Mouse (Mus musculus) neural tube, embryonic 13.5 days (tissue): ENCODE measurements around the gene Rab3gap2. TPM values are rescaled to one million over a fixed set of nuclear protein-coding genes. Genes with fewer than 3 reads are reported as not detected.
"Not testable (repeated sequence)": the region's sequence is repeated elsewhere in the genome, so short reads cannot be mapped to it uniquely, and the experiment has no call there.

Source experiments
- ATAC-seq: fragments of 200-750 bp; cut with Nextera tagmentation; 2 replicates; pipeline ENCODE4 v1.8.0; 2017; ENCODE audit warnings: low read depth, mild to moderate bottlenecking, moderate TSS enrichment, moderate library complexity
- H3K27ac ChIP-seq: fragments of 300-500 bp; sonication (generic); replicated peaks from 2 replicates; pipeline ENCODE4 v1.5.1; 2015; ENCODE audit warnings: moderate library complexity, mild to moderate bottlenecking, inconsistent platforms
- H3K27me3 ChIP-seq: fragments of 300-500 bp; sonication (generic); 2 replicates; pipeline ENCODE4 v1.6.1; 2015; ENCODE audit warnings: mild to moderate bottlenecking, inconsistent platforms
- H3K36me3 ChIP-seq: fragments of 300-500 bp; sonication (generic); 2 replicates; pipeline ENCODE4 v1.6.1; 2015; ENCODE audit warnings: mild to moderate bottlenecking, inconsistent platforms
- H3K4me1 ChIP-seq: fragments of 300-500 bp; sonication (generic); replicated peaks from 2 replicates; pipeline ENCODE4 v1.6.1; 2015; ENCODE audit warnings: inconsistent platforms
- H3K4me2 ChIP-seq: fragments of 300-500 bp; sonication (generic); 2 replicates; pipeline ENCODE4 v1.6.1; 2015; ENCODE audit warnings: inconsistent platforms, mild to moderate bottlenecking, moderate library complexity
- H3K4me3 ChIP-seq: fragments of 300-500 bp; sonication (generic); 2 replicates; pipeline ENCODE4 v1.5.1; 2015; ENCODE audit warnings: mild to moderate bottlenecking, inconsistent platforms
- H3K9ac ChIP-seq: fragments of 300-500 bp; sonication (generic); 2 replicates; pipeline ENCODE4 v1.6.1; 2015; ENCODE audit warnings: moderate library complexity, mild to moderate bottlenecking, inconsistent platforms
- H3K9me3 ChIP-seq: fragments of 300-500 bp; sonication (generic); 2 replicates; pipeline ENCODE4 v1.6.1; 2016; ENCODE audit warnings: inconsistent platforms
- WGBS: fragments of 180-500 bp; shearing (Covaris S2); methylation state at CpG from one replicate; pipeline ENCODE4 v1.1.7; 2015; 5-methylcytosine and 5-hydroxymethylcytosine counted together
- polyA plus RNA-seq: library from polyadenylated mRNA; unstranded; fragments of >200 nt; fragmentation: Nextera tagmentation; extraction: Ambion mirVana; gene quantifications from 2 replicates; pipeline ENCODE4 v1.2.1, GENCODE M21; 2015

Rab3gap2 gene
- polyA plus RNA-seq, 1 experiment from 2014 or later = 24.4 TPM

GRCm38 (mm10) chr1:185315846-185316568 is 112.1 kb downstream of the Rab3gap2 start:
- ATAC-seq = no peak
- Histone ChIP-seq H3K27ac (no peak overlapping the region), H3K4me2 (no peak overlapping the region), H3K36me3 (peaks cover 78% of the 10 kb centered on the region), H3K27me3 (no peaks in the 10 kb centered on the region), H3K4me1 (no peaks in the 10 kb centered on the region), H3K4me3 (no peak overlapping the region), H3K9me3 (no peaks in the 10 kb centered on the region), H3K9ac (no peak overlapping the region)
- WGBS = 85% methylated on average over 16 of the region's 16 CpGs

- not testable (repeated sequence) for H3K27ac ChIP-seq, H3K27me3 ChIP-seq, ATAC-seq, H3K9me3 ChIP-seq
- WGBS = 63% methylated on average over 3 of the region's 3 CpGs
- Histone ChIP-seq H3K4me2 (peak overlapping the region; percentile 82), H3K36me3 (peaks cover 42% of the 10 kb centered on the region), H3K4me1 (peaks cover 20% of the 10 kb centered on the region), H3K9ac (peak overlapping the region; percentile 88; the same call in 1 of the 2 replicates), H3K4me3 (peak overlapping the region; percentile 79)
Observed at GRCm38 (mm10) chr1:185327754-185328345, 123.9 kb downstream of the Rab3gap2 start.

- peak within 1 kb of the TSS; percentile 93 for H3K27ac ChIP-seq
- peaks cover 31% of the 10 kb centered on the region for H3K36me3 ChIP-seq
- H3K4me3 ChIP-seq = peak within 1 kb of the TSS; percentile 79
- H3K9me3 ChIP-seq = no peaks in the 10 kb centered on the region
- H3K4me1 ChIP-seq = peaks cover 31% of the 10 kb centered on the region
- peak within 1 kb of the TSS; percentile 88 for H3K9ac ChIP-seq
- ATAC-seq = peak; percentile 88
- H3K27me3 ChIP-seq = no peaks in the 10 kb centered on the region
- WGBS = under 1% methylated on average over 74 of the region's 76 CpGs
- peak within 1 kb of the TSS; percentile 82 for H3K4me2 ChIP-seq
Observed at GRCm38 (mm10) chr1:185328721-185329610, 125.0 kb downstream of the Rab3gap2 start, which contains the start of gene Iars2. Iars2 (minus strand) TSS chr1:185329396.

GRCm38 (mm10) chr1:185329851-185330250 is 125.9 kb downstream of the Rab3gap2 start:
- Histone ChIP-seq H3K27ac (no peak overlapping the region), H3K4me3 (peak overlapping the region; percentile 79; the same call in 1 of the 2 replicates), H3K4me1 (peaks cover 40% of the 10 kb centered on the region), H3K9me3 (no peaks in the 10 kb centered on the region), H3K36me3 (peaks cover 23% of the 10 kb centered on the region), H3K4me2 (peak overlapping the region; percentile 82), H3K27me3 (no peaks in the 10 kb centered on the region), H3K9ac (no peak overlapping the region)
- WGBS = 95% methylated on average over 8 of the region's 8 CpGs
- ATAC-seq = no peak

GRCm38 (mm10) chr1:185331364-185331763 is 127.4 kb downstream of the Rab3gap2 start:
- Histone ChIP-seq H3K4me1 (peaks cover 48% of the 10 kb centered on the region), H3K36me3 (peaks cover 10% of the 10 kb centered on the region; the same call in 1 of the 2 replicates), H3K9ac (peak overlapping the region; percentile 80; the same call in 1 of the 2 replicates), H3K27ac (no peak overlapping the region), H3K4me2 (peak overlapping the region; percentile 73), H3K9me3 (no peaks in the 10 kb centered on the region), H3K4me3 (peak overlapping the region; percentile 60), H3K27me3 (no peaks in the 10 kb centered on the region)
- no peak for ATAC-seq
- WGBS = 59% methylated on average over 5 of the region's 5 CpGs

- H3K9ac ChIP-seq = peak within 1 kb of the TSS; percentile 80
- WGBS = under 1% methylated on average over 32 of the region's 32 CpGs
- peaks cover 51% of the 10 kb centered on the region for H3K4me1 ChIP-seq
- H3K36me3 ChIP-seq = peaks cover 3% of the 10 kb centered on the region; the same call in 1 of the 2 replicates
- ATAC-seq = peak; percentile 73
- H3K27ac ChIP-seq = peak within 1 kb of the TSS; percentile 87
- H3K27me3 ChIP-seq = no peaks in the 10 kb centered on the region
- H3K4me2 ChIP-seq = peak within 1 kb of the TSS; percentile 73
- peak within 1 kb of the TSS; percentile 60 for H3K4me3 ChIP-seq
- no peaks in the 10 kb centered on the region for H3K9me3 ChIP-seq
Observed at GRCm38 (mm10) chr1:185331983-185332430, 128.1 kb downstream of the Rab3gap2 start, which contains the start of gene Bpnt1. Bpnt1 (plus strand) TSS chr1:185332149.

- H3K9ac ChIP-seq = 0 out of 2 replicates have a peak overlapping the region, but pooled peaks have one; percentile 26
- no peak overlapping the region for H3K4me3 ChIP-seq
- no peaks in the 10 kb centered on the region for H3K9me3 ChIP-seq
- ATAC-seq = no peak
- peaks cover 4% of the 10 kb centered on the region; the same call in 1 of the 2 replicates for H3K36me3 ChIP-seq
- H3K4me2 ChIP-seq = peak overlapping the region; percentile 73; the same call in 1 of the 2 replicates
- H3K27me3 ChIP-seq = no peaks in the 10 kb centered on the region
- peaks cover 43% of the 10 kb centered on the region for H3K4me1 ChIP-seq
- no peak overlapping the region for H3K27ac ChIP-seq
- WGBS = 89% methylated on average over 5 of the region's 5 CpGs
Observed at GRCm38 (mm10) chr1:185333651-185334050, 129.7 kb downstream of the Rab3gap2 start.

- peaks cover 43% of the 10 kb centered on the region for H3K4me1 ChIP-seq
- no peak for ATAC-seq
- H3K9me3 ChIP-seq = no peaks in the 10 kb centered on the region
- 0 out of 2 replicates have a peak overlapping the region, but pooled peaks have one; percentile 73 for H3K4me2 ChIP-seq
- peaks cover 8% of the 10 kb centered on the region; the same call in 1 of the 2 replicates for H3K36me3 ChIP-seq
- H3K27me3 ChIP-seq = no peaks in the 10 kb centered on the region
- H3K27ac ChIP-seq = no peak overlapping the region
- 0 out of 2 replicates have a peak overlapping the region, but pooled peaks have one; percentile 26 for H3K9ac ChIP-seq
- WGBS = 91% methylated on average over 4 of the region's 4 CpGs
- H3K4me3 ChIP-seq = no peak overlapping the region
Observed at GRCm38 (mm10) chr1:185334136-185334535, 130.2 kb downstream of the Rab3gap2 start.

GRCm38 (mm10) chr1:185335231-185335765 is 131.4 kb downstream of the Rab3gap2 start:
- Histone ChIP-seq H3K4me2 (no peak overlapping the region), H3K9ac (no peak overlapping the region)
- WGBS = 76% methylated on average over 6 of the region's 6 CpGs

More at GRCm38 (mm10) chr1:185335231-185335765, 131.4 kb downstream of the Rab3gap2 start:
- Histone ChIP-seq H3K4me3 (no peak overlapping the region), H3K4me1 (peaks cover 37% of the 10 kb centered on the region), H3K36me3 (peaks cover 17% of the 10 kb centered on the region), H3K9me3 (no peaks in the 10 kb centered on the region), H3K27me3 (no peaks in the 10 kb centered on the region), H3K27ac (no peak overlapping the region)
- no peak for ATAC-seq
